Mouse (Mus musculus) hindbrain, embryonic 15.5 days (tissue): ENCODE measurements at regions not wholly inside any gene's neighbourhood (a gene's known extent, or its start where the extent isn't known, plus 50 kb on each side); places are given as distances from the start of the nearest gene placed in this dataset.

Experiments
- ATAC-seq: fragments of 200-750 bp; cut with Nextera tagmentation; 2 replicates; pipeline ENCODE4 v1.8.0; 2017; ENCODE audit warnings: low read depth, moderate number of reproducible peaks, moderate TSS enrichment; ENCODE audit not compliant: low FRiP score
- H3K27ac ChIP-seq: fragments of 300-500 bp; sonication (generic); replicated peaks from 2 replicates; pipeline ENCODE4 v1.5.1; 2015; ENCODE audit warnings: mild to moderate bottlenecking, inconsistent platforms
- H3K27me3 ChIP-seq: fragments of 300-500 bp; sonication (generic); 2 replicates; pipeline ENCODE4 v1.6.1; 2015; ENCODE audit warnings: control low read depth, inconsistent platforms
- H3K36me3 ChIP-seq: fragments of 300-500 bp; sonication (generic); 2 replicates; pipeline ENCODE4 v1.6.1; 2015; ENCODE audit warnings: control low read depth, inconsistent platforms
- H3K4me1 ChIP-seq: fragments of 300-500 bp; sonication (generic); replicated peaks from 2 replicates; pipeline ENCODE4 v1.6.1; 2015; ENCODE audit warnings: control low read depth, inconsistent platforms
- H3K4me2 ChIP-seq: fragments of 300-500 bp; sonication (generic); 2 replicates; pipeline ENCODE4 v1.6.1; 2015; ENCODE audit warnings: moderate library complexity, mild to moderate bottlenecking, inconsistent platforms
- H3K4me3 ChIP-seq: fragments of 300-500 bp; sonication (generic); 2 replicates; pipeline ENCODE4 v1.5.1; 2015; ENCODE audit warnings: mild to moderate bottlenecking, inconsistent platforms
- H3K9ac ChIP-seq: fragments of 300-500 bp; sonication (generic); 2 replicates; pipeline ENCODE4 v1.6.1; 2015; ENCODE audit warnings: inconsistent platforms
- H3K9me3 ChIP-seq: fragments of 300-500 bp; sonication (generic); 2 replicates; pipeline ENCODE4 v1.6.1; 2016; ENCODE audit warnings: control low read depth, inconsistent platforms
- WGBS: fragments of 180-500 bp; shearing (Covaris S2); methylation state at CpG from one replicate; pipeline ENCODE4 v1.1.7; 2015; 5-methylcytosine and 5-hydroxymethylcytosine counted together

- no peak overlapping the region for H3K9ac ChIP-seq
Observed at GRCm38 (mm10) chr11:63410921-63411320, 282.1 kb downstream of the Pmp22 start.

GRCm38 (mm10) chr11:63412364-63412991, 283.7 kb downstream of the Pmp22 start:
- no peak overlapping the region for H3K9ac ChIP-seq
- peak overlapping the region; percentile 51 for H3K4me2 ChIP-seq
- H3K4me3 ChIP-seq: peak overlapping the region; percentile 23
- H3K36me3 ChIP-seq: no peaks in the 10 kb centered on the region
- no peak for ATAC-seq
- peaks cover 11% of the 10 kb centered on the region; the same call in 1 of the 2 replicates for H3K27me3 ChIP-seq
- H3K4me1 ChIP-seq: peaks cover 15% of the 10 kb centered on the region
- no peaks in the 10 kb centered on the region for H3K9me3 ChIP-seq
- 5% methylated on average over 18 of the region's 18 CpGs for WGBS
- no peak overlapping the region for H3K27ac ChIP-seq

More at GRCm38 (mm10) chr11:63410921-63411320, 282.1 kb downstream of the Pmp22 start:
- H3K4me3 ChIP-seq: no peak overlapping the region
- H3K4me1 ChIP-seq: peaks cover 15% of the 10 kb centered on the region
- no peak overlapping the region for H3K4me2 ChIP-seq
- no peaks in the 10 kb centered on the region for H3K9me3 ChIP-seq
- WGBS: 94% methylated on average over 4 of the region's 4 CpGs
- ATAC-seq: no peak
- H3K27ac ChIP-seq: no peak overlapping the region
- H3K36me3 ChIP-seq: no peaks in the 10 kb centered on the region
- H3K27me3 ChIP-seq: peaks cover 11% of the 10 kb centered on the region; the same call in 1 of the 2 replicates

GRCm38 (mm10) chr11:63413106-63413505, 284.3 kb downstream of the Pmp22 start:
- no peaks in the 10 kb centered on the region for H3K9me3 ChIP-seq
- no peaks in the 10 kb centered on the region for H3K36me3 ChIP-seq
- H3K27me3 ChIP-seq: peaks cover 11% of the 10 kb centered on the region; the same call in 1 of the 2 replicates
- H3K4me2 ChIP-seq: peak overlapping the region; percentile 51
- peak overlapping the region; percentile 23 for H3K4me3 ChIP-seq
- WGBS: 10% methylated on average over 13 of the region's 13 CpGs
- no peak overlapping the region for H3K9ac ChIP-seq
- H3K4me1 ChIP-seq: peaks cover 15% of the 10 kb centered on the region
- H3K27ac ChIP-seq: no peak overlapping the region
- no peak for ATAC-seq

GRCm38 (mm10) chr11:63413621-63414020, 284.8 kb downstream of the Pmp22 start:
- no peak overlapping the region for H3K4me2 ChIP-seq

GRCm38 (mm10) chr11:63418042-63418776, 289.4 kb downstream of the Pmp22 start:
- Histone ChIP-seq H3K27ac (no peak overlapping the region), H3K36me3 (no peaks in the 10 kb centered on the region), H3K9ac (no peak overlapping the region), H3K4me3 (no peak overlapping the region), H3K4me1 (no peaks in the 10 kb centered on the region), H3K27me3 (peaks cover 3% of the 10 kb centered on the region; the same call in 1 of the 2 replicates), H3K4me2 (no peak overlapping the region), H3K9me3 (no peaks in the 10 kb centered on the region)
- ATAC-seq: no peak
- 84% methylated on average over 5 of the region's 5 CpGs for WGBS

More at GRCm38 (mm10) chr11:63413621-63414020, 284.8 kb downstream of the Pmp22 start:
- Histone ChIP-seq H3K27ac (no peak overlapping the region), H3K36me3 (no peaks in the 10 kb centered on the region), H3K4me3 (no peak overlapping the region), H3K27me3 (peaks cover 11% of the 10 kb centered on the region; the same call in 1 of the 2 replicates), H3K9ac (no peak overlapping the region), H3K4me1 (peaks cover 15% of the 10 kb centered on the region), H3K9me3 (no peaks in the 10 kb centered on the region)
- 43% methylated on average over 4 of the region's 4 CpGs for WGBS
- no peak for ATAC-seq

GRCm38 (mm10) chr11:63420341-63420740, 291.6 kb downstream of the Pmp22 start:
- 91% methylated on average over 3 of the region's 3 CpGs for WGBS
- H3K36me3 ChIP-seq: no peaks in the 10 kb centered on the region
- no peak overlapping the region for H3K4me3 ChIP-seq
- no peak overlapping the region for H3K9ac ChIP-seq
- no peaks in the 10 kb centered on the region for H3K27me3 ChIP-seq
- H3K27ac ChIP-seq: no peak overlapping the region
- no peaks in the 10 kb centered on the region for H3K4me1 ChIP-seq
- no peak for ATAC-seq
- no peaks in the 10 kb centered on the region for H3K9me3 ChIP-seq
- H3K4me2 ChIP-seq: no peak overlapping the region

GRCm38 (mm10) chr11:63422069-63422468, 293.3 kb downstream of the Pmp22 start:
- no peak overlapping the region for H3K4me2 ChIP-seq
- no peaks in the 10 kb centered on the region for H3K27me3 ChIP-seq
- H3K36me3 ChIP-seq: no peaks in the 10 kb centered on the region
- H3K9ac ChIP-seq: no peak overlapping the region
- no peak overlapping the region for H3K27ac ChIP-seq
- no peaks in the 10 kb centered on the region for H3K9me3 ChIP-seq
- ATAC-seq: no peak
- 89% methylated on average over 3 of the region's 3 CpGs for WGBS
- H3K4me1 ChIP-seq: peaks cover 9% of the 10 kb centered on the region; the same call in 1 of the 2 replicates
- no peak overlapping the region for H3K4me3 ChIP-seq

- WGBS: 69% methylated on average over 3 of the region's 3 CpGs
- H3K27me3 ChIP-seq: no peaks in the 10 kb centered on the region
- H3K4me2 ChIP-seq: no peak overlapping the region
- ATAC-seq: no peak
- no peak overlapping the region for H3K27ac ChIP-seq
- no peak overlapping the region for H3K9ac ChIP-seq
- no peaks in the 10 kb centered on the region for H3K36me3 ChIP-seq
- H3K4me3 ChIP-seq: no peak overlapping the region
- H3K9me3 ChIP-seq: no peaks in the 10 kb centered on the region
- peaks cover 9% of the 10 kb centered on the region; the same call in 1 of the 2 replicates for H3K4me1 ChIP-seq
Observed at GRCm38 (mm10) chr11:63424319-63424718, 295.5 kb downstream of the Pmp22 start.

- WGBS: 23% methylated on average over 11 of the region's 11 CpGs
- H3K9me3 ChIP-seq: no peaks in the 10 kb centered on the region
- H3K27me3 ChIP-seq: no peaks in the 10 kb centered on the region
- H3K36me3 ChIP-seq: no peaks in the 10 kb centered on the region
- H3K4me1 ChIP-seq: peaks cover 9% of the 10 kb centered on the region; the same call in 1 of the 2 replicates
- H3K9ac ChIP-seq: no peak overlapping the region
- H3K4me3 ChIP-seq: no peak overlapping the region
- H3K27ac ChIP-seq: no peak overlapping the region
- no peak for ATAC-seq
- no peak overlapping the region for H3K4me2 ChIP-seq
Observed at GRCm38 (mm10) chr11:63425741-63426140, 297.0 kb downstream of the Pmp22 start.

- H3K9me3 ChIP-seq: no peaks in the 10 kb centered on the region
- ATAC-seq: no peak
- H3K36me3 ChIP-seq: no peaks in the 10 kb centered on the region
- WGBS: 29% methylated on average over 5 of the region's 5 CpGs
- H3K9ac ChIP-seq: no peak overlapping the region
- no peak overlapping the region for H3K4me3 ChIP-seq
- no peak overlapping the region for H3K27ac ChIP-seq
- no peak overlapping the region for H3K4me2 ChIP-seq
- 0 out of 2 replicates have a peak, but pooled peaks cover 2% of the 10 kb centered on the region for H3K27me3 ChIP-seq
- H3K4me1 ChIP-seq: 0 out of 2 replicates have a peak, but pooled peaks cover 10% of the 10 kb centered on the region
Observed at GRCm38 (mm10) chr11:63453786-63454185, 325.0 kb downstream of the Pmp22 start.

GRCm38 (mm10) chr11:63454910-63455531, 326.2 kb downstream of the Pmp22 start:
- no peak for ATAC-seq
- Histone ChIP-seq H3K4me3 (no peak overlapping the region), H3K9me3 (no peaks in the 10 kb centered on the region), H3K36me3 (no peaks in the 10 kb centered on the region), H3K27me3 (0 out of 2 replicates have a peak, but pooled peaks cover 2% of the 10 kb centered on the region), H3K4me2 (no peak overlapping the region), H3K27ac (no peak overlapping the region), H3K9ac (no peak overlapping the region), H3K4me1 (0 out of 2 replicates have a peak, but pooled peaks cover 10% of the 10 kb centered on the region)
- 12% methylated on average over 17 of the region's 17 CpGs for WGBS

GRCm38 (mm10) chr11:63456356-63456755, 327.6 kb downstream of the Pmp22 start:
- Histone ChIP-seq H3K4me2 (no peak overlapping the region), H3K4me3 (no peak overlapping the region), H3K27me3 (0 out of 2 replicates have a peak, but pooled peaks cover 2% of the 10 kb centered on the region), H3K4me1 (0 out of 2 replicates have a peak, but pooled peaks cover 10% of the 10 kb centered on the region), H3K9me3 (no peaks in the 10 kb centered on the region), H3K27ac (no peak overlapping the region), H3K9ac (no peak overlapping the region), H3K36me3 (no peaks in the 10 kb centered on the region)
- no peak for ATAC-seq
- 50% methylated on average over 3 of the region's 3 CpGs for WGBS
